Mouse (Mus musculus) liver, embryonic 13.5 days (tissue): ENCODE data around the gene Olfr282. TPM values are rescaled to one million over a fixed set of nuclear protein-coding genes. Genes with fewer than 3 reads are reported as not detected.
"Not testable (repeated sequence)": the region's sequence is repeated elsewhere in the genome, so short reads cannot be mapped to it uniquely, and the experiment has no call there.

Source experiments
- ATAC-seq: fragments of 200-750 bp; cut with Nextera tagmentation; 2 replicates; pipeline ENCODE4 v1.8.0; 2017; ENCODE audit warnings: low read depth, mild to moderate bottlenecking, moderate number of reproducible peaks, moderate library complexity
- DNase-seq: peaks from one replicate; pipeline ENCODE4 v3.0.0; 2022
- H3K27ac ChIP-seq: fragments of 300-500 bp; sonication (generic); 2 replicates; pipeline ENCODE4 v1.5.1; 2015; ENCODE audit warnings: moderate library complexity, mild to moderate bottlenecking, inconsistent platforms
- H3K27me3 ChIP-seq: fragments of 300-500 bp; sonication (generic); 2 replicates; pipeline ENCODE4 v1.6.1; 2015; ENCODE audit warnings: mild to moderate bottlenecking, inconsistent platforms
- H3K36me3 ChIP-seq: fragments of 300-500 bp; sonication (generic); 2 replicates; pipeline ENCODE4 v1.6.1; 2015; ENCODE audit warnings: mild to moderate bottlenecking, inconsistent platforms
- H3K4me1 ChIP-seq: fragments of 300-500 bp; sonication (generic); replicated peaks from 2 replicates; pipeline ENCODE4 v1.6.1; 2015; ENCODE audit warnings: inconsistent platforms
- H3K4me2 ChIP-seq: fragments of 300-500 bp; sonication (generic); 2 replicates; pipeline ENCODE4 v1.6.1; 2015; ENCODE audit warnings: inconsistent platforms, mild to moderate bottlenecking, moderate library complexity
- H3K4me3 ChIP-seq: fragments of 300-500 bp; sonication (generic); replicated peaks from 2 replicates; pipeline ENCODE4 v1.5.1; 2015; ENCODE audit warnings: mild to moderate bottlenecking, inconsistent platforms
- H3K9ac ChIP-seq: fragments of 300-500 bp; sonication (generic); 2 replicates; pipeline ENCODE4 v1.6.1; 2015; ENCODE audit warnings: mild to moderate bottlenecking, inconsistent platforms
- H3K9me3 ChIP-seq: fragments of 300-500 bp; sonication (generic); replicated peaks from 2 replicates; pipeline ENCODE4 v1.6.1; 2016; ENCODE audit warnings: inconsistent platforms
- WGBS: fragments of 180-500 bp; shearing (Covaris S2); methylation state at CpG from one replicate; pipeline ENCODE4 v1.1.7; 2015; ENCODE audit not compliant: insufficient replicate concordance; 5-methylcytosine and 5-hydroxymethylcytosine counted together
- polyA plus RNA-seq: library from polyadenylated mRNA; unstranded; fragments of >200 nt; fragmentation: Nextera tagmentation; extraction: Ambion mirVana; gene quantifications from 2 replicates; pipeline ENCODE4 v1.2.1, GENCODE M21; 2015

Gene Olfr282
- polyA plus RNA-seq, 1 experiment from 2014 or later = not detected

DNA sequence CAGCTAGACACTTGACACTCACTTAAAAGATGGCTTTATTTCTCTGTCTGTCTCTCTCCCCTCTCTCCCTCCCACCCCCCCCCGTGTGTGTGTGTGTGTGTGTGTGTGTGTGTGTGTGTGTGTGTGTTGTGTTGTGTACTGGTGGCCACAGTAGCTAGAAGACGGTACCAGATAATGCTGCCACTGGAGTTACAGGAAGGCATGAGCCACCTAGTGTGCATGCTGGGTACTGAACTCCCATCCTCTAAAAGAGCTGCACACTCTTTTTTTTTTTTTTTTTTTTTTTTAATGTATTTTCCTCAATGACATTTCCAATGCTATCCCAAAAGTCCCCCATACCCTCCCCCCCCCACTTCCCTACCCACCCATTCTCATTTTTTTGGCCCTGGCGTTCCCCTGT is 13.7 kb upstream of the Olfr282 start:
- not testable (repeated sequence) for H3K27ac ChIP-seq, H3K4me2 ChIP-seq, H3K36me3 ChIP-seq, H3K4me1 ChIP-seq, H3K9ac ChIP-seq, H3K4me3 ChIP-seq, DNase-seq, H3K9me3 ChIP-seq, H3K27me3 ChIP-seq, ATAC-seq
- 42% methylated on average over 2 of the region's 3 CpGs for WGBS

GRCm38 (mm10) chr15:98418096-98418495 is 12.9 kb upstream of the Olfr282 start:
- Histone ChIP-seq H3K27ac (no peak overlapping the region), H3K4me1 (no peaks in the 10 kb centered on the region), H3K27me3 (no peaks in the 10 kb centered on the region), H3K9ac (no peak overlapping the region), H3K36me3 (no peaks in the 10 kb centered on the region), H3K9me3 (no peaks in the 10 kb centered on the region), H3K4me3 (no peak overlapping the region), H3K4me2 (no peak overlapping the region)
- WGBS = 62% methylated on average over 7 of the region's 7 CpGs
- DNase-seq = no peak
- no peak for ATAC-seq

- 40% methylated on average over 4 of the region's 4 CpGs for WGBS
- H3K4me3 ChIP-seq = no peak overlapping the region
- DNase-seq (no peak), ATAC-seq (no peak)
- H3K27ac ChIP-seq = no peak overlapping the region
- no peaks in the 10 kb centered on the region for H3K27me3 ChIP-seq
- H3K4me1 ChIP-seq = no peaks in the 10 kb centered on the region
- no peaks in the 10 kb centered on the region for H3K36me3 ChIP-seq
- H3K9me3 ChIP-seq = no peaks in the 10 kb centered on the region
- H3K4me2 ChIP-seq = no peak overlapping the region
- H3K9ac ChIP-seq = no peak overlapping the region
Observed at GRCm38 (mm10) chr15:98420897-98421296, 10.1 kb upstream of the Olfr282 start.

- DNase-seq (no peak), ATAC-seq (no peak)
- Histone ChIP-seq H3K36me3 (no peaks in the 10 kb centered on the region), H3K9ac (no peak overlapping the region), H3K27ac (no peak overlapping the region), H3K9me3 (no peaks in the 10 kb centered on the region), H3K4me2 (no peak overlapping the region), H3K4me1 (no peaks in the 10 kb centered on the region), H3K27me3 (no peaks in the 10 kb centered on the region), H3K4me3 (no peak overlapping the region)
- WGBS = 63% methylated on average over 14 of the region's 14 CpGs
Observed at GRCm38 (mm10) chr15:98424326-98424725, 6.7 kb upstream of the Olfr282 start.

- no peak overlapping the region for H3K4me2 ChIP-seq
- H3K27ac ChIP-seq = no peak overlapping the region
- WGBS = 43% methylated on average over 6 of the region's 6 CpGs
Observed at GRCm38 (mm10) chr15:98424753-98425152, 6.3 kb upstream of the Olfr282 start.

DNA sequence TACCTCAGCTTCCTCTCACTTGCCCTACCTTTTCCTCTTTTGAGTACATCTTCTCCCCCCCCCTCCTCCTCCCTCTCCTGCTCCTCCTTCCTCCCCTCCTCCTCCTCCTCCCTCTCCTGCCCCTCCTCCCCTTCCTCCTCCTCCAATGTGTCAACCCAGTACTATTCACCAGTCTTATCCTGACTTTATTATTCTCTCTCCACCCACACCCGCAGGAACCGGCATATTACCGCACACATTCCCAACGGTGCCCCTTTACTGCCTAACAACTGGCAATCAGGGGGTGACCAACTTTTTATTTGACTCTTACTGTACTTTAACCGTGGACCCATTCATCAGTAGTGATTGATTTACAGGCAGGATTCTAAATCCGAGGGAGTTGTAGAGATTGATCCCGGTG is 5.8 kb upstream of the Olfr282 start:
- no peaks in the 10 kb centered on the region for H3K27me3 ChIP-seq
- no peak overlapping the region for H3K4me2 ChIP-seq
- WGBS = 71% methylated on average over 7 of the region's 7 CpGs
- ATAC-seq (no peak), DNase-seq (no peak)
- H3K27ac ChIP-seq = no peak overlapping the region
- no peaks in the 10 kb centered on the region for H3K9me3 ChIP-seq
- H3K4me1 ChIP-seq = no peaks in the 10 kb centered on the region
- H3K36me3 ChIP-seq = no peaks in the 10 kb centered on the region
- H3K4me3 ChIP-seq = no peak overlapping the region
- no peak overlapping the region for H3K9ac ChIP-seq

More at GRCm38 (mm10) chr15:98424753-98425152, 6.3 kb upstream of the Olfr282 start:
- no peaks in the 10 kb centered on the region for H3K27me3 ChIP-seq
- no peak for DNase-seq
- no peaks in the 10 kb centered on the region for H3K36me3 ChIP-seq
- no peaks in the 10 kb centered on the region for H3K9me3 ChIP-seq
- no peak overlapping the region for H3K4me3 ChIP-seq
- no peak overlapping the region for H3K9ac ChIP-seq
- no peak for ATAC-seq
- H3K4me1 ChIP-seq = no peaks in the 10 kb centered on the region

- H3K27ac ChIP-seq = no peak overlapping the region
- no peaks in the 10 kb centered on the region for H3K9me3 ChIP-seq
- H3K9ac ChIP-seq = no peak overlapping the region
- WGBS = 47% methylated on average over 3 of the region's 3 CpGs
- H3K4me1 ChIP-seq = no peaks in the 10 kb centered on the region
- no peaks in the 10 kb centered on the region for H3K36me3 ChIP-seq
- no peaks in the 10 kb centered on the region for H3K27me3 ChIP-seq
- ATAC-seq = no peak
- DNase-seq = no peak
- H3K4me3 ChIP-seq = no peak overlapping the region
- H3K4me2 ChIP-seq = no peak overlapping the region
Observed at GRCm38 (mm10) chr15:98444561-98444960, 13.5 kb downstream of the Olfr282 start.

DNA sequence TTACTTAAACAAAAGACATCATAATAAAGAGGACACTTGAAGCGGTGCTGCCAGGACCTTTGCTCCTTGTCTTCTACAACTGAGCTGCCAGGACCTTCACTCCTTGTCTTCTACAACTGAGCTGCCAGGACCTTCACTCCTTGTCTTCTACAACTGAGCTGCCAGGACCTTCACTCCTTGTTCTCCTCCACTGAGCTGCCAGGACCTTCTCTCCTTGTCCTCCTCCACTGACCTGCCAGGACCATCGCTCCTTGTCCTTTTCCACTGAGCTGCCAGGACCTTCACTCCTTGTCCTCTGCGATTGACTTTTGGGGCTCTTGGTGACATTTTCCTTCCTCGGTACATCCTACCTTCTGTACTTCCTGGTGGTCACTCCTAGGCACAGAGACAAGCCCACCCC is 17.5 kb downstream of the Olfr282 start:
- WGBS = 46% methylated on average over 4 of the region's 4 CpGs
- ATAC-seq (no peak), DNase-seq (no peak)
- no peaks in the 10 kb centered on the region for H3K4me1 ChIP-seq
- H3K4me3 ChIP-seq = no peak overlapping the region
- H3K27ac ChIP-seq = no peak overlapping the region
- no peak overlapping the region for H3K9ac ChIP-seq
- H3K9me3 ChIP-seq = no peaks in the 10 kb centered on the region
- H3K4me2 ChIP-seq = no peak overlapping the region
- H3K36me3 ChIP-seq = no peaks in the 10 kb centered on the region
- H3K27me3 ChIP-seq = no peaks in the 10 kb centered on the region

- no peaks in the 10 kb centered on the region for H3K36me3 ChIP-seq
- DNase-seq (no peak), ATAC-seq (no peak)
- 71% methylated on average over 7 of the region's 7 CpGs for whole genome bisulfite sequencing
- no peak within 1 kb of the TSS for H3K9ac ChIP-seq
- H3K4me1 ChIP-seq = no peaks in the 10 kb centered on the region
- no peak within 1 kb of the TSS for H3K4me3 ChIP-seq
- no peaks in the 10 kb centered on the region for H3K27me3 ChIP-seq
- H3K9me3 ChIP-seq = no peaks in the 10 kb centered on the region
- H3K4me2 ChIP-seq = no peak within 1 kb of the TSS
- H3K27ac ChIP-seq = no peak within 1 kb of the TSS
Observed at GRCm38 (mm10) chr15:98452288-98452687, 21.3 kb downstream of the Olfr282 start, which contains the start of gene Olfr281. Gene Olfr281 (plus strand): TSS chr15:98452588.

- Histone ChIP-seq H3K4me3 (no peak within 1 kb of the TSS), H3K27me3 (no peaks in the 10 kb centered on the region), H3K9me3 (no peaks in the 10 kb centered on the region), H3K4me2 (no peak within 1 kb of the TSS), H3K4me1 (no peaks in the 10 kb centered on the region), H3K9ac (no peak within 1 kb of the TSS), H3K27ac (no peak within 1 kb of the TSS), H3K36me3 (no peaks in the 10 kb centered on the region)
- 68% methylated on average over 4 of the region's 4 CpGs for WGBS
- no peak for ATAC-seq
- DNase-seq = no peak
Observed at GRCm38 (mm10) chr15:98469596-98469995, 38.6 kb downstream of the Olfr282 start, which contains the start of gene OR5BS1P. Gene OR5BS1P (plus strand): TSS chr15:98469896.

DNA sequence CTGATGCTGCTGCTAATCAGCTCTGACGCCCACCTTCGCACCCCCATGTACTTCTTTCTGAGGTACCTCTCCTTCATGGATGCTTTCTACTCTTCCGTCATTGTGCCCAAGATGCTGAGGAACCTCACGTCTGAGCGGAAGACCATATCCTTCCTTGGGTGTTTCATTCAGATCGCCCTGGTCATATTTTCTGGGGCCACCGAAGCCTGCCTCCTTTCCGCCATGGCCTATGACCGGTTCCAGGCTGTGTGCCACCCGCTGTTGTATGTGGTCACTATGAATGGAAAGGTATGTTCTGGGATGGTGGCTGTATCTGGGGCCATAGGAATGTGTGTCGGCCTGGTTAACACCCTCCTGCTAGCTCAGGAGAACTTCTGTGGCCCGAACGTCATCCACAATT is 40.5 kb downstream of the Olfr282 start:
- WGBS = 73% methylated on average over 13 of the region's 13 CpGs
- H3K9me3 ChIP-seq = no peaks in the 10 kb centered on the region
- no peak overlapping the region for H3K4me2 ChIP-seq
- DNase-seq = no peak
- no peak for ATAC-seq
- no peak overlapping the region for H3K4me3 ChIP-seq
- H3K27me3 ChIP-seq = no peaks in the 10 kb centered on the region
- no peaks in the 10 kb centered on the region for H3K4me1 ChIP-seq
- H3K9ac ChIP-seq = no peak overlapping the region
- H3K36me3 ChIP-seq = no peaks in the 10 kb centered on the region
- H3K27ac ChIP-seq = no peak overlapping the region

DNA sequence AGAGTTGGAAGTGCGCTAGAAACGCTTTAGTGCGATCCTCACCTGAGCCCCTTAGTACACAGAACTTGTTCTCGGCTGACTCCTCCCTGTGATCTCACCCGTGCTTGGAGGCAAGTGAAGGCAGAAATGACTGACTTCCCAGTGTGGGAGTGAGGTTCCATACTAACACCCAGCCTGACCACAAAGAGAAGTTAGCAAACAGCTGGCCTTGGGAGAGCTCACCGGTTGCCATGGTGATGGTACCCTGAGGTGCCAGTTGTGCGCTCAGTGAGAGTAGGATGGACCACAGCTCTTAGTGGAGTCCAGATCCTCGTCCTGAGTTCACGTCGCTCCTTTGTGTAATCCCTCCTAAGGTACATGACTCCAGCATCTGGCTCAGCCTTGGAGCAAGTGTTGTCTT is 43.9 kb downstream of the Olfr282 start:
- DNase-seq (no peak), ATAC-seq (no peak)
- Histone ChIP-seq H3K4me2 (no peak overlapping the region), H3K36me3 (no peaks in the 10 kb centered on the region), H3K9me3 (no peaks in the 10 kb centered on the region), H3K27me3 (no peaks in the 10 kb centered on the region), H3K9ac (no peak overlapping the region), H3K4me3 (no peak overlapping the region), H3K4me1 (no peaks in the 10 kb centered on the region), H3K27ac (no peak overlapping the region)
- WGBS = 67% methylated on average over 10 of the region's 10 CpGs
